Mouse (Mus musculus) hindlimb bud, embryonic 11.5 days (tissue): ENCODE data around the gene Gm11985.

Source experiments
- DNase-seq: peaks from one replicate; pipeline ENCODE4 v3.0.0-alpha.2; 2012; ENCODE audit warnings: low read depth, low spot score; ENCODE audit errors: extremely low spot score

The Gm11985 gene

GRCm38 (mm10) chr11:7160146-7160545 lies 28.2 kb downstream of the Gm11985 start:
- DNase-seq = no peak

GRCm38 (mm10) chr11:7158196-7158595 lies 30.2 kb downstream of the Gm11985 start:
- no peak for DNase-seq

GRCm38 (mm10) chr11:7156427-7156826 lies 31.9 kb downstream of the Gm11985 start:
- DNase-seq = no peak

- DNase-seq = no peak
These were observed 35.3 kb downstream of the Gm11985 start for GRCm38 (mm10) chr11:7153081-7153480.

- DNase-seq = no peak
These were observed 36.0 kb downstream of the Gm11985 start for GRCm38 (mm10) chr11:7152371-7152770.

- no peak for DNase-seq
These were observed 37.9 kb downstream of the Gm11985 start for GRCm38 (mm10) chr11:7150511-7150910.

- no peak for DNase-seq
These were observed 38.9 kb downstream of the Gm11985 start for GRCm38 (mm10) chr11:7149471-7149870.

- no peak for DNase-seq
These were observed 40.4 kb downstream of the Gm11985 start for GRCm38 (mm10) chr11:7147945-7148344.

- DNase-seq = no peak
These were observed 40.8 kb downstream of the Gm11985 start for GRCm38 (mm10) chr11:7147536-7147935.

GRCm38 (mm10) chr11:7145221-7145620 lies 43.1 kb downstream of the Gm11985 start:
- DNase-seq = no peak

- DNase-seq = no peak
These were observed 44.0 kb downstream of the Gm11985 start for GRCm38 (mm10) chr11:7144369-7144768.

- DNase-seq = peak; percentile 26
These were observed 45.6 kb downstream of the Gm11985 start for GRCm38 (mm10) chr11:7142725-7143124.

- DNase-seq = no peak
These were observed 47.9 kb downstream of the Gm11985 start for GRCm38 (mm10) chr11:7140449-7140848.

- no peak for DNase-seq
These were observed 50.0 kb downstream of the Gm11985 start for GRCm38 (mm10) chr11:7138370-7138769.

- DNase-seq = no peak
These were observed 52.0 kb downstream of the Gm11985 start for GRCm38 (mm10) chr11:7136246-7136855.

- no peak for DNase-seq
These were observed 52.6 kb downstream of the Gm11985 start for GRCm38 (mm10) chr11:7135763-7136162.

GRCm38 (mm10) chr11:7135301-7135700 lies 53.1 kb downstream of the Gm11985 start:
- no peak for DNase-seq

GRCm38 (mm10) chr11:7134319-7134718 lies 54.0 kb downstream of the Gm11985 start:
- no peak for DNase-seq

- DNase-seq = no peak
These were observed 54.6 kb downstream of the Gm11985 start for GRCm38 (mm10) chr11:7133736-7134135.
